Mouse (Mus musculus) liver, adult 2 months (tissue): Measurements from ENCODE around the gene Stap2. TPM values are rescaled to one million over a fixed set of nuclear protein-coding genes. Genes with fewer than 3 reads are reported as not detected.

Experiments used
- DNase-seq: peaks from one replicate; pipeline ENCODE4 v3.0.0-alpha.2; 2011; ENCODE audit warnings: low read depth, low spot score; ENCODE audit errors: extremely low read depth
- H3K27ac ChIP-seq: fragments of 200-500 bp; replicated peaks from 2 replicates; pipeline ENCODE4 v1.5.1; 2012; ENCODE audit warnings: low read depth, mild to moderate bottlenecking, control low read depth, inconsistent platforms, low read length; ENCODE audit not compliant: insufficient read depth
- H3K27me3 ChIP-seq: fragments of 200-500 bp; 2 replicates; pipeline ENCODE4 v1.6.1; 2012; ENCODE audit warnings: mild to moderate bottlenecking, moderate library complexity, low read length, inconsistent platforms; ENCODE audit not compliant: control insufficient read depth, insufficient read depth
- H3K36me3 ChIP-seq: fragments of 200-500 bp; 2 replicates; pipeline ENCODE4 v1.6.1; 2012; ENCODE audit warnings: low read length, inconsistent platforms; ENCODE audit not compliant: control insufficient read depth, insufficient read depth
- H3K4me1 ChIP-seq: fragments of 200-500 bp; 2 replicates; pipeline ENCODE4 v1.6.1; 2011; ENCODE audit warnings: low read length; ENCODE audit not compliant: control insufficient read depth, insufficient read depth
- H3K4me3 ChIP-seq: fragments of 200-500 bp; 2 replicates; pipeline ENCODE4 v1.5.1; 2011; ENCODE audit warnings: low read depth, mild to moderate bottlenecking, control low read depth, low read length, moderate library complexity; ENCODE audit not compliant: insufficient read depth
- H3K79me2 ChIP-seq: fragments of 200-500 bp; 2 replicates; pipeline ENCODE4 v1.6.1; 2012; ENCODE audit warnings: inconsistent platforms, mild to moderate bottlenecking, low read length, moderate library complexity; ENCODE audit not compliant: control insufficient read depth, insufficient read depth
- H3K9ac ChIP-seq: fragments of 200-500 bp; 2 replicates; pipeline ENCODE4 v1.6.1; 2012; ENCODE audit warnings: low read depth, mild to moderate bottlenecking, control low read depth, inconsistent platforms, low read length
- CTCF ChIP-seq: fragments of 200-500 bp; IDR thresholded peaks from 2 replicates; pipeline ENCODE4 v1.5.1; 2011; ENCODE audit warnings: low read depth, low read length, control low read depth
- POLR2A ChIP-seq: fragments of 200-500 bp; IDR thresholded peaks from 2 replicates; pipeline ENCODE4 v1.6.1; 2011; ENCODE audit warnings: low read length, control low read depth; ENCODE audit not compliant: insufficient read depth; ENCODE audit errors: extremely low read depth
- WGBS: fragments of 180-500 bp; shearing (Covaris S2); methylation state at CpG from one replicate; pipeline ENCODE4 v1.1.7; 2018; 5-methylcytosine and 5-hydroxymethylcytosine counted together
- polyA plus RNA-seq: library from polyadenylated mRNA; depleted of rRNA; stranded (reverse); fragments of >200 nt; gene quantifications from 2 replicates; pipeline ENCODE4 v1.2.3, GENCODE M21; 2012; rRNA removed
- total RNA-seq: library from RNA; depleted of rRNA; stranded (reverse); fragments of >200 nt; gene quantifications from 2 replicates; pipeline ENCODE4 v1.2.3, GENCODE M21; 2014; rRNA removed

Stap2 gene
- total RNA-seq = 30.9 and 35.3 TPM in 2 replicates
- 38.8 and 44.8 TPM in 2 replicates for polyA plus RNA-seq

GRCm38 (mm10) chr17:56005415-56006061 lies at the start of gene Stap2, which contains the start of gene Mpnd:
Gene Stap2, minus strand, starts transcription at chr17:56005584.
Gene Mpnd, plus strand, starts transcription at chr17:56005711.
- Histone ChIP-seq H3K36me3 (peaks cover 11% of the 10 kb centered on the region), H3K4me3 (peak within 1 kb of the TSS; percentile 68), H3K27ac (peak within 1 kb of the TSS; percentile 92), H3K9ac (peak within 1 kb of the TSS; percentile 83), H3K4me1 (peaks cover 23% of the 10 kb centered on the region), H3K27me3 (no peaks in the 10 kb centered on the region), H3K79me2 (peaks cover 3% of the 10 kb centered on the region; the same call in 1 of the 2 replicates)
- 5% methylated on average over 13 of the region's 13 CpGs for WGBS
- DNase-seq = peak; percentile 96
- TF ChIP-seq POLR2A (peak; percentile 34; the same call in 1 of the 2 replicates), CTCF (no peak)

DNA sequence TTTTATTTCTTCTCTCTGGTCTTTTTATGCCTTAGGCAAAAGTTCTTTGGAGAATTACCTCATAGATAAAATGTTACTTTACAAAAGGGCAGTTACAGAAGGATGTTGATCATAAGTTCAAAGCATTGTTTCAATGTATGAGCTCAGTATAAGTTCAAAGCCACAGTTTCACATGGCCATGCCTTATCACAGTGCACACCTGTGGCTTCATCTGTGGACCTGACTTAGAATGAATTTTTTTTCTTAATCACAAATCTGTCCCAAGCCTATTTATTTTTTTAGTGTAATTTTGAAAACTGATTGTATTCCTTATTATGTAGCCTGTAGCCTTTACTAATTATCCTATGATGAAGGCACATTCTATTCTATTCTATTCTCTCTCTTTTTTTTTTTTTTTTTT lies 49.6 kb upstream of the Stap2 start:
- peaks cover 5% of the 10 kb centered on the region for H3K4me1 ChIP-seq
- DNase-seq = no peak
- H3K79me2 ChIP-seq = no peaks in the 10 kb centered on the region
- H3K36me3 ChIP-seq = no peaks in the 10 kb centered on the region
- no peak overlapping the region for H3K9ac ChIP-seq
- no peaks in the 10 kb centered on the region for H3K27me3 ChIP-seq
- H3K27ac ChIP-seq = no peak overlapping the region
- H3K4me3 ChIP-seq = no peak overlapping the region
- no peak for TF ChIP-seq CTCF
- no peak for TF ChIP-seq POLR2A

DNA sequence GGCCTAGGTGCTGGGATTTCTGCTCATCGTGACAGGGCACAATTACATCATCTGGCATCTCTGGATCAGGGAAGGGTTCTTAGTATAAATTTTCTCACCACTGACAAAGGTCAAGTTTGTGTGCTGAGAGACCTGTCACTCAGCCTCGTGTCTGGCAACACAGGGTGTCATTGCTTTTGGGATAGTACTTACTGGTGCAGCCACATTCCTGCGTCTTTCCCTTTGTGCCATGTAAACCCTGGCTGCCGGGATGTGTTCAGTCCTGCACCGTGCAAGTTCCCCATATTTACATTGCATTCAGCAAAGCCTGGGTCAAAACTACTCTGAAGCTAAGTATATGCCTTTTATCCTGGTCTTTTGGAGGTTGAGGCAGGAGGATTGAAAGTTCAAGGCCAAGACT lies 46.0 kb upstream of the Stap2 start:
- 34% methylated on average over 5 of the region's 5 CpGs for WGBS
- Histone ChIP-seq H3K36me3 (no peaks in the 10 kb centered on the region), H3K4me3 (no peak overlapping the region), H3K79me2 (no peaks in the 10 kb centered on the region), H3K4me1 (peaks cover 5% of the 10 kb centered on the region), H3K27ac (0 out of 2 replicates have a peak overlapping the region, but pooled peaks have one; percentile 2), H3K27me3 (no peaks in the 10 kb centered on the region), H3K9ac (no peak overlapping the region)
- TF ChIP-seq CTCF (no peak), POLR2A (no peak)
- DNase-seq = peak; percentile 72

DNA sequence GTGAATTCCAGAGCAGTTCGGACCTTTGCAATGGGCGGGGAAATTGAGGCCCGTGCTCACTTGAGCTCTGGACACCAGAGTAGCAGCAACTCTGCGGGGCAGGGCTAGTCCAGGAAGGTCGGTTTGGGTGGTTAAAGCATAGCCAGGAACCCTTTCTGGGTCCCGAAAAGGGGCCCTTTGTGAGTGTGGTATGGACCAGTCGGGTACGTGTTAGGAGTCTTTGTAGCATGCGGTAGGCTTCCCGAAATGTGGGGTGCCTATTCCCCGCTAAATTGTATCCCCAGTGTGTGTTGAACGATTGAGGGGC lies 35.4 kb upstream of the Stap2 start:
- H3K4me3 ChIP-seq = peak overlapping the region; percentile 48; the same call in 1 of the 2 replicates
- peaks cover 2% of the 10 kb centered on the region; the same call in 1 of the 2 replicates for H3K4me1 ChIP-seq
- no peak overlapping the region for H3K9ac ChIP-seq
- WGBS = 9% methylated on average over 12 of the region's 12 CpGs
- H3K79me2 ChIP-seq = peaks cover 5% of the 10 kb centered on the region; the same call in 1 of the 2 replicates
- no peaks in the 10 kb centered on the region for H3K36me3 ChIP-seq
- no peak for DNase-seq
- H3K27me3 ChIP-seq = no peaks in the 10 kb centered on the region
- TF ChIP-seq POLR2A (no peak), CTCF (no peak)
- H3K27ac ChIP-seq = no peak overlapping the region

GRCm38 (mm10) chr17:56040030-56040856 lies 34.9 kb upstream of the Stap2 start, which contains the start of gene Chaf1a:
Gene Chaf1a, plus strand, starts transcription at chr17:56040439.
- peaks cover 9% of the 10 kb centered on the region; the same call in 1 of the 2 replicates for H3K79me2 ChIP-seq
- 1% methylated on average over 68 of the region's 68 CpGs for WGBS
- H3K4me3 ChIP-seq = peak within 1 kb of the TSS; percentile 48
- peak within 1 kb of the TSS; percentile 74 for H3K9ac ChIP-seq
- H3K36me3 ChIP-seq = no peaks in the 10 kb centered on the region
- no peak within 1 kb of the TSS for H3K27ac ChIP-seq
- TF ChIP-seq POLR2A (no peak), CTCF (no peak)
- peaks cover 3% of the 10 kb centered on the region for H3K4me1 ChIP-seq
- peak; percentile 90 for DNase-seq
- no peaks in the 10 kb centered on the region for H3K27me3 ChIP-seq

- Histone ChIP-seq H3K9ac (no peak overlapping the region), H3K27me3 (no peaks in the 10 kb centered on the region), H3K4me1 (peaks cover 12% of the 10 kb centered on the region), H3K36me3 (no peaks in the 10 kb centered on the region), H3K4me3 (no peak overlapping the region), H3K27ac (no peak overlapping the region), H3K79me2 (peaks cover 17% of the 10 kb centered on the region)
- no peak for DNase-seq
- WGBS = 80% methylated on average over 4 of the region's 4 CpGs
- TF ChIP-seq POLR2A = no peak
- no peak for TF ChIP-seq CTCF
Measured at GRCm38 (mm10) chr17:56039345-56039744, 34.0 kb upstream of the Stap2 start.
